Mouse (Mus musculus) left cerebral cortex, adult 9 months (tissue): Measurements from ENCODE around the gene Itga11.
"Not testable (repeated sequence)": the region's sequence is repeated elsewhere in the genome, so short reads cannot be mapped to it uniquely, and the experiment has no call there.

Source experiments
- DNase-seq, 2 experiments: peaks; one replicate each; pipeline ENCODE4 v3.0.0; 2022; ENCODE audit warnings: low spot score in 2 of 2

Itga11 gene

DNA sequence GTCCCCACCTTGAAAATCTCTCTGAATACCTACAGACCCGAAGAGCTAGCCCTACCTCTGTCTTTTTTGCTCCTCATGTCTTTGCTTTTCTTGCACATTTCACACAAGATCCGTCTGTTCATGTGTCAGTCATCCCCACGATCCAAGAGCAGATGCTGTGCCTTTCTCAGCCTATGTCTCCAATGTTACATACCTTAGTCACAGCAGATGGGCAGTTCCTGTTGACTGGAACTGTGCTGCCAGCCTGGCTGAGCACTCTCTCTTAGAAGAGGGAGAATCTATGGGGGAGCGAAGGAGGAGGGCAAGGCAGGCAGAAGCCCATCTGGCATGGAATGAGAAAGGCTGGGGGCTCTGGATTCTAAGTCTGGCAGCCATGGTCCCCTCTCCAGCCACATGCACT lies 87.7 kb downstream of the Itga11 start:
- peak in 1 of 2 experiments; percentile 54 for DNase-seq

GRCm38 (mm10) chr9:62767464-62767863 lies 89.8 kb downstream of the Itga11 start:
- no peak for DNase-seq

- no peak for DNase-seq
These were observed 90.7 kb downstream of the Itga11 start for GRCm38 (mm10) chr9:62768361-62768760.

DNA sequence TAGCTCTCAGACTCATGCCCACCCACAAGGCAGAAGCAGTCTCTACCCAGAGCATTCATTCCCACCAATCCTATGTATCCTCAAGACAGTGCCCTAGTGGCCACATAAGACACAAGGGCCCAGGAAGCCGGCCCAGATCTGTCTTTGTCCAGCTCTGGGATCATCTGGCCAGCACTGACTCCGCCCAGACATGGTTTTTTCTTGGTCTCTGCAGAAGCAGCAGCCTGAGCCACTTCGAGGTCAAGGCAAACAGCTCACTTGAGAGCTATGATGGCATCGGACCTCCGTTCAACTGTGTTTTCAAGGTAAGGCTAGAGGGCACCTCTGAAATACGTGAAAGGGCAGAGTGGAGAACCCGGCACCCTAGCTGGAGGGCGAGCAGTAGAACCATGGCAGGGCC lies 95.1 kb downstream of the Itga11 start:
- DNase-seq, result no peak

GRCm38 (mm10) chr9:62775464-62775863 lies 97.8 kb downstream of the Itga11 start:
- no peak for DNase-seq

- peak in 1 of 2 experiments; percentile 80 for DNase-seq
These were observed 99.8 kb downstream of the Itga11 start for GRCm38 (mm10) chr9:62777461-62777860.

- no peak for DNase-seq
These were observed 101.1 kb downstream of the Itga11 start for GRCm38 (mm10) chr9:62778721-62779120.

DNA sequence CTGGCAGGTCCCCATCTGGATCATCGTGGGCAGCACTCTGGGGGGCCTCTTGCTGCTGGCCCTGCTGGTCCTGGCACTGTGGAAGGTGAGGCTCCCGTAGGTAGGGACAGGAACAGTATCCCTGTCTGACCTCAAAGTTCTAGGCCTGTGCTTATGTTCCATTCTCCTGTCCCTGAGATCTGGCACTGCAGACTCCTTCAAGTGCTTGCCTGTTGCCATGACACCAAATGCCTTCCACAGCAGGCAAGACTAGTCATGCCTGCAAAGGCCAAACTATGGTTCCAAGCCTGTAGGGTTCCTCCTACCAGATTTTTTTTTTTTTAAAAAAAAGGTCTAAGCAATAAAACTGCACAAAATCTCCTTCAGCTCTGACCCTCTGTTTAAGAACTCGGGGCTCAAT lies 104.3 kb downstream of the Itga11 start:
- no peak for DNase-seq

- DNase-seq, result peak; percentile 88 to 91
These were observed 105.6 kb downstream of the Itga11 start for GRCm38 (mm10) chr9:62782976-62783781.

GRCm38 (mm10) chr9:62784233-62784632 lies 106.6 kb downstream of the Itga11 start:
- DNase-seq, result no peak

DNA sequence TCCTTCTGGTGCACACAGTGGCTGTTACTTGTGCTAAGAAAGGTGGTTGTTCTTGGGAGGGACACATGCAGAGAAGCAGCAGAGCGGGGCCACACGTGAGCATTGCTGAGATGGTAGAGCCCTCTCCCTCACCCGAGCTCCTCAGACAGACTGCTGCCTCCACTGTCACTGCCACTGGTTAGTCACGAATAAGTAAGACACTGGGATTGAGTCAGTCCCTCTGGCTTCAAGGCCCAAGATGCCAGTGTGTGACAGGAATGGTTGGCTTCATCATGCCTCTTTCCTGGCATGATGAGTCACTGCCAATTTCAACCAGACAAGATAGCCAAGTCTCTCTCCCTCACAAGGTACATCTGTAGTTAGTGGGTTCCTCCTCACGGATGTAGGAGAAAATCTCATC lies 109.1 kb downstream of the Itga11 start:
- DNase-seq, result peak in 1 of 2 experiments; percentile 54

DNA sequence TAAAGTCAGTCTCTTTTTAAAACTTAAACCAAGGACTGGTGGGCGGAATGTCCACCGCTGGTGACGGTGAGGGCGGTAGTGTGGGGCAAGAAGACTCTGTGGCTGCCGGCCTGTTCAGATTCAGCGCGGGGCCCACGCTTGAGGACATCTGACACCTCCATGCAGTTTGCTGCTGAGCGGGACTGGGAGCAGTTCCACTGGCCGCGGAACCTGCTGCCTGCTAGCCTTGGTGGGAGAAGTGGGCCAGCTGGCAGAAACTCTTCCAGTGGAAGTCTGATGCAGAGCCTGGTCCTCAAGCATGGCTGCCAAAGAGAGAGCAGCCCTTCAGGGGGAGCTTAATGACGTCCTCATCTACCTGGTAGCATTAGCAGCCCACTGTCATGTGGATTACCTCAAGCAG lies 112.2 kb downstream of the Itga11 start:
- DNase-seq, result no peak

DNA sequence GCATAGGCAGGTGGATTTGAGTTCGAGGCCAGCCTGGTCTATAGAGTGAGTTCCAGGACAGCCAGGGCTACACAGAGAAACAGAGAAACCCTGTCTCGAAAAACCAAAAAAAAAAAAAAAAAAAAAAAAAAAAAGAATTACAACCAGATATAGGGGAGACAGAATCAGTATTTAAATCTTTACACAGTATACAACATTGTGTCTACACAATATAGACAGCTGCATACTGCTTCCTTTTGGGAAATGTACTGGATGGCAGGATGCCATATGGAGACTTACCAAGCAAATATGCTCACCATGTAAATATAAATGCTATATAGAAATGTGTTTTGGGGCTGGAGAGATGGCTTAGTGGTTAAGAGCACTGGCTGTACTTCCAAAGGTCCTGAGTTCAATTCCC lies 121.6 kb downstream of the Itga11 start:
- DNase-seq, result not testable (repeated sequence)

DNA sequence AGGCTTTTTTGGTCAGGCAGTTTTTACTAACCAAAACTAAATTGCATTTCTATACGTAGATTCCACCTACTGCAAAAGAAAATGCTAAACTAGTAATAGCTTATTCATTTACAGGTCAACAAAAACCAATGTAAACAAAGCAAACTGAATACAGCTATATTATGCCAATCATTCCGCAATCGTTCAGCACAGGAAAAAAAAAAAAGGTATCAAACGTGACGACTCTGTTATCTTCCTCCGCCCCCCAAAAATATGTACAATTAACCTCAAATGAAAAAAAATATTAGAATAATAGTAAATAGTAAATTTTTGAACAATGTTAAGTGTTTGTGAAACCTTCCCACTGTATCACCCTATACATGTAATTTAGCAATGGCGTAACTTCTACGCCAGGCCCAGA lies 132.5 kb downstream of the Itga11 start:
- no peak for DNase-seq

DNA sequence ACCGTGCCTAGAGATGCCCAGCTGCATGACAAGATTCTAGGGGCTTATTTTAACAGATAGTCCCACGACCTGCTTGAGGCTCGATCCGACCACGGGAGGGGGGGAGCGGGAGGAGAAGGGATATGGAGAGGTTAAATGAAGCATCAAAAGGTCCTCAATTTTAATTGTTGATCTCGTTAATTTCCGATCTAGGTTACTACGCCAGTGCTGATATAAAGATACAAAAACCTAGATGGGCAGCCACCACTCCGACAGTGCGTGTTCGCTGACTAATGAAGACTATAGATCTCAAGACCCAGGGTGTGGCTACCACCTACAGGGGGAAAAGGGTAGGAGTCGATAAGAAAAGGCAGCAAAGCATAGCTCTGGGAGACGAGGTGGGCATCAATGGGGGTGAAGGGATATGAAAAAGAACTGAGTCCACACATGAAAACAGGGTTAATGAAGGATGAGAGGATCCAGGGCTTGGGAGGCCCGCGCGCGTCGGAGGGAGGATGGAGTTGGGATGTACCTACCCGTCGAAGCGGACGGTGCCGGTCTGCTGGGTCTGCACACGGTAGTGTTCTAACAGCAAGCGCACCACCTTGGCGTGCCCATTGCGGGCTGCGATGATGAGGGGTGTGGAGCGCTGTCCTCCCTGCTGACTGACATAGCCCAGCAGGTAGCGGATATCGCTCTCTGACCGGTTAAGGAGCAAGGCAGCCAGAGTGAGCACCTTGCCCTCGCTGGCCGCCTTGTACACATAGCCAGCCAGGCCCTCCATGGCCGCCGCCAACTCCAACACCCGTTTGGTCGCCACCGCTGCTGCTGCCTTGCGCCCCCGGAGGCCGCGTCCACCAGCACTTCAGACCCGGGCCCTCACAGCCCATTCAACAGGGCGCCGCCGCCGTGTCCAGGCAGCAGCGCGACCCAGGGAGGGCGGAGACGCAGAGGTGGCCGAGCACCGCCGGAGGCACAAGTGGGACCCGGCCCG lies 133.2 kb downstream of the Itga11 start:
- DNase-seq, result peak in 1 of 2 experiments; percentile 52

GRCm38 (mm10) chr9:62811516-62812121 lies 134.0 kb downstream of the Itga11 start, which contains the start of gene Fem1b:
TSS of gene Fem1b (minus strand) at chr9:62811934.
- peak; percentile 79 to 89 for DNase-seq

DNA sequence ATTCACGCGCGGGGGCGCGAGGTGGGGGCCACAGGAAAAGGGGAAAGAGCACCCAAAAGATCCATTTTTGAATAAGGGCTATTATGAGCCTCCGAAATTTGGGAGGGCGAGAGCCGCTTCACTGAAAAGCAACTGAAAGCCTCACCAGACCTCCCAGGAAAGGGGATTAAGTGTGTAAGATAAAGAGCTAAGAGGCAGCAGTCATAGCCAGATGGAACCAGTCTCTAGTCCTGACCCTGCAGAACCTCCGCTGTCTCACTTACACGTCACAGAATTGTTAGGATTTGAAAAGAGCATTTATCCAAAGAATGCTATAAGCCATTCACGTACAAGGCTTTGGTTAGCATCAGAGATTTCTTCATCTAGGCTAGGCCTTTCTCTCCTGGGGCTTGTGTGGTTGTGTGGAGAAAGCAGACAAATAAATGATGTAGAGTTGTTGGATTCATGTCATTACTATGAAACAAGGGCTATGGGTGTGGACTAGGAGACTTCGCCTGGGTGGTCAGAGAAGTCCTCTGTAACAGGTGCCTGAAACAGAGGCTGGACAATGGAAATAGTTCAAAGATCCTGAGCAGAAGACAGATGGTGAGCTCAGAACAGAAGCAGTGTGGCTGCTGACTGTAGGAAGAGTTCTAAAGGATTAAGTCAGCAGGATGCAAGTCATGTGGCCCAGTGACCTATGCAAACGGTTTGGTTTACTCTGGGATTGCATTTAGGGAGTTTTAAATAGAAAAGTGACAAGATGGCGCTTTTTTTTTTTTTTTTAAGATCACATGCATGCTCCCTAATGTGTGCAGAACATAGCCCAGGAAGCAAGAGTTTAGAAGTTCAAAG lies 134.8 kb downstream of the Itga11 start:
- DNase-seq, result no peak

- DNase-seq, result no peak
These were observed 137.1 kb downstream of the Itga11 start for GRCm38 (mm10) chr9:62814751-62815150.

DNA sequence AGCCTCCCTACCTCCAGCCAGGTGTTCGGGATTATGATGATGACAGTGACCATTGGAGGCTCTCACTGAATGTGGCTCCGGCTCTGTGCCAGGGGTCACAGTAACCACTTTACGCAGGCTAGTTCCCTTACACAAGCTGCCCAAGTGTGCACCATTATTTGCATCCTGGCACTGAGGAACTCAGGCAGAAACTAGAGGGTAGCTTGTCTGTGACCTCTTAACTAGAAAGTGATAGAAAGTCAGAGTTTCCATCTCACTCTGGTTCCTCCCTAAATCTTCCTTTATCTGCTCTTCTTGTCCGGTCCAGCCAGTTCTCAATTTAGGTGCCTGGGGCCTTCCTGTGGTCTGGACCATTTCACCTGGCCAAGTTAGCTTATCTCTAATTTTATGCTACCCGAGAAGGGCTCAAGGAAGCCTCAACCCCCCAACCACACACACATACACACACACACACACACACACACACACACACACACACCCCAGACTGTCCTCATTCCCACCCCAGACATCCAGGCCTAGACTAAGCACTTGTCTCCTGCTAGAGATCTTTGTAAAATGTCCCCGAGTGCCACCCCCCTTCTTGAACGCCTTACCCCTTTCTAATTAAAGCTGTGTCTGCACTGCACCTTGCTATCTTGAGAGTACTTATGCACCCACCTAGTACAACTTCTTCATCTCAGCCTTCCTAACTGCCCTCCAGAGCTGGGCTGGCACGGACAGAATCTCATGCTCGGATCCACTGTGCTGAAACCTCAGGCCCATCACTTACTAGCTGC lies 138.9 kb downstream of the Itga11 start:
- DNase-seq, result no peak

GRCm38 (mm10) chr9:62817099-62817571 lies 139.5 kb downstream of the Itga11 start:
- peak in 1 of 2 experiments; percentile 57 for DNase-seq
